Mouse (Mus musculus) mouse embryonic stem cell (cell line): ENCODE data around the gene Lcn2.
"Not testable (repeated sequence)": the region's sequence is repeated elsewhere in the genome, so short reads cannot be mapped to it uniquely, and the experiment has no call there.

ENCODE experiments used
- in situ Hi-C, 2 experiments: fragments of 300-500 bp; cut with MboI; formaldehyde crosslinking; loops; 1 replicate in 1 of 2; 3 replicates in 1 of 2; pipeline ENCODE4 v1.14.3; 2019 to 2020; ENCODE audit warnings: low sequenced_read_pairs in 2 of 2, low pct_unique_long_range_greater_than_20kb in 1 of 2, mixed read lengths in 1 of 2; ENCODE audit not compliant: unreplicated experiment in 1 of 2

The Lcn2 gene

GRCm38 (mm10) chr2:32381141-32381774, 6.8 kb downstream of the Lcn2 start:
- in situ Hi-C loops: no loop called here

- in situ Hi-C loops: no loop called here
These were observed 8.0 kb downstream of the Lcn2 start for GRCm38 (mm10) chr2:32380001-32380500.

- in situ Hi-C loops: no loop called here
These were observed 11.1 kb downstream of the Lcn2 start for GRCm38 (mm10) chr2:32376963-32377362.

DNA sequence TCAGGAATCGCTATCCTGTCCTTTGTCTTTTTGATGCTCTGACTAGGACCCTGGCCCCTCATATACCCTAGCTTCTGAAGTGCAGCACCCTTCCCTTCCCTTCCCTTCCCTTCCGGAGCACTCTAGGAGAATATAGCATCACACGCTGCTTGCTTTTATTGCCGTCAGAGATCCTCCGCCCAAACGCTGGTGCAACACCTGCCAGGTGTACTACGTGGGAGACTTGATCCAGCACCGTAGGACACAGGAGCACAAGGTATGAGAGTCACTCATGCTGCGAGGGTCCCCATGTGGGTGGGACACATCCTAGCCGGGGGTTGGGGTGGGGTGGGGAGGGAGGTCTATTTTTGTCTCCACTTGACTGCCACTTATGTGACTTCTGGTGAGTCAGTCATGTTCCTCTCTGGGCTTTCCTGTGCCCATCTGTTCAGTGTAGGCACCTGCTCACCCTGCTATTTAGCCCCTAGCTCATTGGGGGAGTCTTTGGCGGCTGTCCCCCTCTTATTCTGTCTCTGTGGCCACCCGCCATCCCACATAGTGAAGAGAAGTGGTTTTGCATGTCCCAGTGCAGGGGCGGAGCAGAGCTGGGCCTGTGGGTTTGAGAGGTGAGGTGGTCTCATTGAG, 12.6 kb downstream of the Lcn2 start:
- in situ Hi-C loops: no loop called here

- in situ Hi-C loops: no loop called here
These were observed 13.9 kb downstream of the Lcn2 start for GRCm38 (mm10) chr2:32374191-32374590.

- in situ Hi-C loops: no loop called here
These were observed 20.7 kb downstream of the Lcn2 start for GRCm38 (mm10) chr2:32367315-32367714.

- in situ Hi-C loops: no loop called here
These were observed 23.9 kb downstream of the Lcn2 start for GRCm38 (mm10) chr2:32364121-32364520.

DNA sequence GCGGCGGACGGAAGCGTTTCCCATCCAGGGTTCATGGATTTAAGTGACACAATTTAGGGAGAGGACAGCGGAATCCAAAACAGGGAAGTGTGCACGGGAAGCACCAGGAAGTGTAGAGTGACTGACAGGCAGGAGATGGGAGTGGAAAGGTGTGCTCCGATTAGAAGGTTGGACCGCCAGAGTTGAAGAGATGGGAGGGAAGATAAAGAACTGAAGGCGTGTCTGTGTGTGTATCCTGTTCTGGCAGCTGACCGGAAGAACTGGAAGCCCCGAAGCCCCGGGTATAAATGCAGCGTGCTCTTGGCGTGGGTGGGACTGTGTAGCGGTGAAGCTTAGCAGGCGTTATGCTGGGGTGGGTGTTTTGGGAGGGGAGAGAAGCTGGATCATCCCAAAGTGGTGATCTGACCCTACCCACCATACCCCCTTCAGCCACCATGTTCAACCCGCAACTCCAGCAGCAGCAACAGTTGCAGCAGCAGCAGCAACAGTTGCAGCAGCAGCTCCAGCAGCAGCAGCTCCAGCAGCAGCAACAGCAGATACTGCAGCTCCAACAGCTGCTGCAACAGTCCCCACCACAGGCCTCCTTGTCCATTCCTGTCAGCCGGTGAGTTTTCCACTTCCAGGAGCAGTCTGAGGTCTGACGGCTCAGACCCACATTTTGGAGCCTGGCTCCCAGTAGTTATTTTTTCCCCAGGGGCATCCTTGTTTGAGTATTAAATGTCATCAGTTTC, 24.5 kb downstream of the Lcn2 start:
- in situ Hi-C loops: no loop called here

DNA sequence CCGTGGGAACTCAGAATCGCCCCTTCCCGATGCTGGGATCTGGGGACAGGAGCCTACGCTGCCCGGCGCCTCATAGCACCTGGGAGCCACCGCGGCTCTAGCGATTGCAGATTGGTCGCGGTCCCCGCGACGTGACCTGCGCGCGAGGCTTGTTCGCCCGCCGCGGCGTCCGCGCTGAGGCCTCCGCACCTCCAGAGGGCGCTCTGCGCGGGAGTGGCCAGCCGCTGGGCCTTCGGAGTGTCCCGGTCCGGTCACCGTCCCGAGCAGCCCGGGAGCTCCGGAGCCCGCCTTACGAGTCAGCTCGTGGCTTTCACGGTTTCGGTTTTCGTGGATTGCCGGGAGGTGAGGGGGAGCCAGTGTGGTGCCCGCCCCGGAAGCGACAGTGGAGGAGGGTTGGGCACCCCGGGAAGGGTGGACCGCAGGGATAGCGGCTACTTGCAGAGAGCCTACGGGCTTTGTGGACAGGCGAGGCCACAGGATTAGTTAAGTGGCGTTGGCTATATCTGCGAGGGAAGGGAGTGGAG, 25.2 kb downstream of the Lcn2 start:
- in situ Hi-C loops: no loop called here

GRCm38 (mm10) chr2:32362274-32362673, 25.8 kb downstream of the Lcn2 start:
- in situ Hi-C loops: not testable (repeated sequence)

- in situ Hi-C loops: no loop called here
These were observed 26.6 kb downstream of the Lcn2 start for GRCm38 (mm10) chr2:32361437-32361836.

DNA sequence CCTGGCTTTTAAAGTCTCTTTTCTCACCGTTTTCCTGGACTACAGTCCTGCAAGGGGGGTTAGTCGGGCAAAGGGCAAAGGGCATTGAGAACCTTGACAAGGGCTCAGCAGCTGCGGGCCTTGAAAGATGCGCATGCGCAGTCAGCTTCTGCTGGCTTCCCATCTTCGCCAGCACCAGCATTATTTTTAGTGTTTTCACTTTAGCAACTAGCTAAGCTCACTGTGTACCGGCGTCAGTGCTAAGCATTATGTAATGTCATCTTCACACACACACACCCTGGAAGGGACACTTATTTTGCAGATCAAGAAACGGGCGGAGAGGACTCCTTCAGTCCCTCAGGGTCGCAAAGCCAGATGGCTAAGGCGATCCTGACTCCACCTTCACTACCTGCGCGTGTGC, 27.3 kb downstream of the Lcn2 start:
- in situ Hi-C loops: no loop called here

GRCm38 (mm10) chr2:32358381-32358780, 29.7 kb downstream of the Lcn2 start:
- in situ Hi-C loops: no loop called here

- in situ Hi-C loops: no loop called here
These were observed 30.3 kb downstream of the Lcn2 start for GRCm38 (mm10) chr2:32357710-32358109.

GRCm38 (mm10) chr2:32356216-32356615, 31.8 kb downstream of the Lcn2 start:
- in situ Hi-C loops: no loop called here

- in situ Hi-C loops: no loop called here
These were observed 33.6 kb downstream of the Lcn2 start for GRCm38 (mm10) chr2:32354336-32354895.

DNA sequence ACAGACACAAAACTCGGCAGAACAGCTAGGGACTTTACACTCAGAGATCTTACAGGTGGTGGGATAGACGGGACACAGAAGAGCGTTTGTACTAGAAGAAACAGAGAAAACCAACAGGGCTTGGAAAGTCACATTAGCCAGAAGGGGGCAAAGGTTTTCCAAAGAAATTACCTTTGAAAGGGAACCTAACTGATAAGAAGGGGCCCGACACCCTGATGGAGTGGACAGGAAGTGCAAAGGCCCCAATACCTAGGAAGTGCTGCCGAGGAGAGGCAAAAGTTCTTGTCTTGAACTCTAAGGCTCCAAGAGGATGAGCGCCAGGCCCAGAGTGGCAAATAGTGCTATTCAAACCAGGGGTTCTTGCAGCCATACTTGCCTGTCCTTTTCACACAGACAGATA, 34.2 kb downstream of the Lcn2 start:
- in situ Hi-C loops: no loop called here

- in situ Hi-C loops: no loop called here
These were observed 35.0 kb downstream of the Lcn2 start, which contains the start of gene Dnm1 for GRCm38 (mm10) chr2:32353007-32353542. Gene Dnm1 (minus strand): TSS chr2:32353338.
